In genomic region chr15:11455366-11455785, GRCm38 (mm10) we compare ENCODE assay signal across 14 mouse cellular contexts. TPM values are rescaled to one million over a fixed set of nuclear protein-coding genes. Genes with fewer than 3 reads are reported as not detected.
DNase-seq lines count a peak whose midpoint lies in the region; ATAC-seq and TF ChIP-seq lines count a peak whose summit lies in the region.
"Had no signal": no experiment of that assay in that cellular context is flagged by ENCODE, and none has a peak within 500 bp of the region (broad histone marks: within the 10 kb centered on the region; RNA-seq: fewer than 3 reads in every experiment).

No protein-coding gene starts in this region.

- TF ChIP-seq POLR2A in embryonic fibroblast, embryonic 13.5 days (IDR thresholded peaks at IDR 0.05; ENCODE audit: low read depth, low read length) = no peak
- no peak for TF ChIP-seq POLR2A in myocyte (IDR thresholded peaks at IDR 0.05; ENCODE audit: insufficient read length, low read depth)

- 70% methylated on average over 11 of the region's 11 CpGs for WGBS in heart, embryonic 11.5 days (ENCODE audit: insufficient replicate concordance)

- H3K9ac ChIP-seq in heart, embryonic 11.5 days (ENCODE audit: low read depth, low read length) = no peak overlapping the region
- H3K9ac ChIP-seq: forebrain, embryonic 12.5 days; liver, embryonic 14.5 days had no signal

- H3K79me2 ChIP-seq in myocyte (ENCODE audit: control insufficient read depth, insufficient read depth) = no peaks in the 10 kb centered on the region

- TF ChIP-seq CTCF in embryonic fibroblast, embryonic 13.5 days (IDR thresholded peaks at IDR 0.05; ENCODE audit: borderline replicate concordance, insufficient read depth, low read length) = no peak

- no peaks in the 10 kb centered on the region for H3K4me1 ChIP-seq in heart, embryonic 11.5 days (ENCODE audit: control insufficient read depth, insufficient read depth, low read length)
- peaks cover 12% of the 10 kb centered on the region; the same call in 1 of the 2 replicates for H3K4me1 ChIP-seq in embryonic fibroblast, embryonic 13.5 days (ENCODE audit: control insufficient read depth, insufficient read depth, low read length)
- H3K4me1 ChIP-seq: forebrain, embryonic 12.5 days had no signal

- no peaks in the 10 kb centered on the region for H3K36me3 ChIP-seq in heart, embryonic 11.5 days (ENCODE audit: control insufficient read depth, insufficient read depth, low read length)
- no peaks in the 10 kb centered on the region for H3K36me3 ChIP-seq in myocyte (ENCODE audit: control insufficient read depth, insufficient read depth)
- H3K36me3 ChIP-seq: forebrain, embryonic 12.5 days had no signal

- H3ac ChIP-seq in myocyte (ENCODE audit: control insufficient read depth, insufficient read length) = no peak overlapping the region

- no peaks in the 10 kb centered on the region for H3K27me3 ChIP-seq in heart, embryonic 11.5 days (ENCODE audit: control insufficient read depth, insufficient read depth, low read length)
- no peaks in the 10 kb centered on the region for H3K27me3 ChIP-seq in myocyte (ENCODE audit: control insufficient read depth, insufficient read depth, insufficient read length)
- H3K27me3 ChIP-seq: forebrain, embryonic 12.5 days; Patski had no signal

- no peak overlapping the region for H3K4me3 ChIP-seq in heart, embryonic 11.5 days (ENCODE audit: low read depth, low read length)
- H3K4me3 ChIP-seq in embryonic fibroblast, embryonic 13.5 days (ENCODE audit: insufficient read depth, low read length) = no peak overlapping the region
- no peak overlapping the region for H3K4me3 ChIP-seq in myocyte
- H3K4me3 ChIP-seq: forebrain, embryonic 12.5 days had no signal

- DNase-seq in heart, adult 9 months (ENCODE audit: low spot score in 2 of 2) = peak; percentile 14 to 33
- peak; percentile 9 for DNase-seq in Muller cell, postnatal 12 days (ENCODE audit: inconsistent ontology term)
- DNase-seq in kidney, adult 8-10 months = no peak
- DNase-seq: cerebellum, adult 9-11 months; layer of hippocampus, adult 9-11 months; right cerebral cortex, adult 18-20 months had no signal

- no peaks in the 10 kb centered on the region for H3K9me3 ChIP-seq in heart, embryonic 11.5 days (replicated peaks; ENCODE audit: control insufficient read depth, low read length)
- H3K9me3 ChIP-seq: forebrain, embryonic 12.5 days had no signal

- ATAC-seq in heart, embryonic 11.5 days (replicated peaks; ENCODE audit: insufficient number of reproducible peaks, low FRiP score, low TSS enrichment) = no peak
- ATAC-seq in frontal cortex, adult (ENCODE audit: low TSS enrichment) = no peak
- ATAC-seq: Patski had no signal

- H3K27ac ChIP-seq in heart, embryonic 11.5 days (ENCODE audit: low read depth, low read length) = no peak overlapping the region
- H3K27ac ChIP-seq in embryonic fibroblast, embryonic 13.5 days (ENCODE audit: insufficient read depth, low read length) = peak overlapping the region; percentile 92
- H3K27ac ChIP-seq: forebrain, embryonic 12.5 days; kidney, postnatal 0 days; liver, embryonic 14.5 days had no signal

- H3K4me2 ChIP-seq in heart, embryonic 11.5 days = no peak overlapping the region
- peak overlapping the region; percentile 69 for H3K4me2 ChIP-seq in myocyte (ENCODE audit: low read depth)
- H3K4me2 ChIP-seq: forebrain, embryonic 12.5 days had no signal

TF ChIP-seq in myocyte, 11 proteins besides CTCF, POLR2A, EP300 and RAD21:
- TF ChIP-seq MYOG (IDR thresholded peaks at IDR 0.05; ENCODE audit: control insufficient read depth in 1 of 3, insufficient read depth in 1 of 3, insufficient read length in 2 of 3, low read depth in 2 of 3) = no peak
- TF ChIP-seq TCF12 (IDR thresholded peaks at IDR 0.05; ENCODE audit: insufficient read depth, poor library complexity, severe bottlenecking) = no peak
- TF ChIP-seq CEBPB (IDR thresholded peaks at IDR 0.05; ENCODE audit: insufficient read depth, poor library complexity, severe bottlenecking) = no peak
- TF ChIP-seq MYOD1 (IDR thresholded peaks at IDR 0.05; ENCODE audit: control insufficient read depth in 1 of 3, insufficient read length in 2 of 3, low read depth in 2 of 3) = no peak
- no peak for TF ChIP-seq POLR2AphosphoS2 (IDR thresholded peaks at IDR 0.05; ENCODE audit: insufficient read length, low read depth)
- no peak for TF ChIP-seq TCF3 (IDR thresholded peaks at IDR 0.05; ENCODE audit: insufficient read length, low read depth)
- no peak for TF ChIP-seq E2F4 (IDR thresholded peaks at IDR 0.05; ENCODE audit: insufficient read depth)
- TF ChIP-seq REST (IDR thresholded peaks at IDR 0.05; ENCODE audit: insufficient read depth, insufficient read length) = no peak
- TF ChIP-seq SRF (IDR thresholded peaks at IDR 0.05; ENCODE audit: control insufficient read depth, insufficient read length, low read depth) = no peak
- TF ChIP-seq USF1 (IDR thresholded peaks at IDR 0.05; ENCODE audit: low read depth) = no peak
- TF ChIP-seq MAX (IDR thresholded peaks at IDR 0.05; ENCODE audit: low read depth) = no peak

RNA-seq across cellular contexts. Expression of gene Tars, which starts 55.9 kb away (rescaled TPM):
- 51.6 and 52.0 TPM in 2 replicates for polyA plus RNA-seq in heart, embryonic 11.5 days (2014; fragmentation: Nextera tagmentation; extraction: Ambion mirVana)
- 192 and 211 TPM in 2 replicates for polyA plus RNA-seq in embryonic fibroblast, embryonic 13.5 days (2011; ENCODE audit: insufficient read length, low read depth, missing spikeins)
- 138 TPM for polyA plus RNA-seq in myocyte (2012; fragmentation: generic; extraction: Trizol)

Comparison
In these comparisons a context has a peak if more than half of its experiments do, and no peak if none do; other contexts are left out.
1. DNase-seq: peak in heart, adult 9 months (2 of 2) and Muller cell, postnatal 12 days (single experiment); none in kidney, adult 8-10 months (0 of 2).